Mouse (Mus musculus) brain, embryonic 14.5 days (tissue): ENCODE measurements at regions not wholly inside any gene's neighbourhood (a gene's known extent, or its start where the extent isn't known, plus 50 kb on each side); places are given as distances from the start of the nearest gene placed in this dataset.

Experiments used
- CTCF ChIP-seq: fragments of 200-500 bp; IDR thresholded peaks from 2 replicates; pipeline ENCODE4 v1.5.1; 2012; ENCODE audit warnings: inconsistent platforms, mild to moderate bottlenecking, moderate library complexity, borderline replicate concordance; ENCODE audit not compliant: insufficient read depth, insufficient read length; ENCODE audit errors: extremely low read depth
- POLR2A ChIP-seq: fragments of 200-500 bp; IDR thresholded peaks from 2 replicates; pipeline ENCODE4 v1.6.1; 2012; ENCODE audit warnings: mild to moderate bottlenecking, inconsistent platforms, borderline replicate concordance; ENCODE audit not compliant: poor library complexity, insufficient read depth, insufficient read length, severe bottlenecking; ENCODE audit errors: extremely low read depth

DNA sequence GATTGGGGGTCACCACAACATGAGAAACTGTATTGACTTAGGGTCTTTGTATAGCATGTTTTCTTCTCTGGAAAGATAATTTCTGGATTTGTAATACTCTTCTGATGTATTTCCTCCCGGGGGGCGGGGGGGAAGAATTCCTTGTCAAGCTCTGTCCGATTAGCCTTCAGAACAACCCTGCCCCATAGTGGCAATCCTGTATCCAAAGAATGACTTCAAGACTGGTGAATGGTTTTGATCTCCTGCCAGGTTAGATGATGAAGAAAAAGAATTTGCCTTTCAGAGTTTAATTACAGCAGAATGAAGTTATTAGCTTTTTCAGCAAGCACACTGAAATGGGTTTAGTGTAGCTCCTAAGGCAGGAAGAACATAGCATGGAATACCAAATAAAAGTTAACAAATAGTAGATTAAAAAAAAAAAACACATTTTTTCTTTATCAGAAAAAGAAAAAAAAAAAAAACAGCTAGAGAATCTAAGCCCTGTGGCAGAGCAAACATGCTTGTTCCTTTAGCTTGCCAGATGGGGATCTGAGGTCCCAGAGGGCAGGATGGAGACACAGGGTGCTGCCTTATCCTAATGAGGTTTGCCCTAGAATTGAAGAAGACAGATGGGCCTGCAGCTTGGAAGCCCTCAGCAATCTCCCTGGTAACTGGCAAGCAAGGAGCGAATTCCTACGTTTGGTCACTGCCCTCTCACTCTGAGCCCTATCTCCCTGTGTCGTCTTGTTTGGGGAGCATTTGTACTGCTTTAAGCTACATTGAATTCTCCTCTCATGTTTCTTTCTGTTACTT, 280.9 kb upstream of the Gm9972 start:
- TF ChIP-seq CTCF (no peak), POLR2A (no peak)
